Mouse (Mus musculus): ENCODE data around the gene Dll3.
"Not testable (repeated sequence)": the region's sequence is repeated elsewhere in the genome, so short reads cannot be mapped to it uniquely, and the experiment has no call there.

Dll3 gene

GRCm38 (mm10) chr7:28243943-28244342 is 58.1 kb downstream of the Dll3 start:
- DNase-seq, result not testable (repeated sequence)
